Mouse (Mus musculus) cerebellum, adult 2 months (tissue): Measurements from ENCODE around the gene Gm7579.

Source experiments
- CTCF ChIP-seq: fragments of 200-500 bp; IDR thresholded peaks from 2 replicates; pipeline ENCODE4 v1.5.1; 2011; ENCODE audit warnings: low read depth, mild to moderate bottlenecking, control low read depth, low read length, moderate library complexity, borderline replicate concordance; ENCODE audit not compliant: insufficient read depth
- POLR2A ChIP-seq: fragments of 200-500 bp; IDR thresholded peaks from 2 replicates; pipeline ENCODE4 v1.6.1; 2011; ENCODE audit warnings: low read length, control low read depth, borderline replicate concordance; ENCODE audit not compliant: insufficient read depth

DNA sequence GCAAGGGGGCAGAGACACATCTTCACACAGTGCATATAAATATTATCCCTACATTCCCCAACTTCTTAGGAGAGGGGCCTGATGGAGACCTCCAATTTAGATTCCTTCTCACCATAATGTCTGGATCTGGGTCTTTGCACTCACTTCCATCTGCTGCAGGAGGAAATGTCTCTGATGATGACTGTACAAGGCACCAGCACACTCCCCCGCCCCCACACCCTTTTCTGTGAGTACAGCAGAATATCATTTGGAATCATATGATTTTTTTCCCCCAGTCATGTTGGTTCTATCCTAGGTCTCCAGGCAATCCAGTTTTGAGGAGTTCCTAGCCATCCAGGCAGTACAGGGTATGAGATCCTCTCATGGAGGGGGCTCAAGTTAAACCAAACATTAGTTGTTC is 33.0 kb upstream of the Gm7579 start:
- TF ChIP-seq CTCF (no peak), POLR2A (no peak)
